Mouse (Mus musculus): ENCODE results near the gene Gstm1. TPM values are rescaled to one million over a fixed set of nuclear protein-coding genes. Genes with fewer than 3 reads are reported as not detected.
A peak's percentile ranks its signal among the peaks of the same experiment; 100 is the strongest.
"Not testable (repeated sequence)": the region's sequence is repeated elsewhere in the genome, so short reads cannot be mapped to it uniquely, and the experiment has no call there.

Gene Gstm1
- polyA plus RNA-seq, 1 experiment from 2014 or later = 113 TPM

DNA sequence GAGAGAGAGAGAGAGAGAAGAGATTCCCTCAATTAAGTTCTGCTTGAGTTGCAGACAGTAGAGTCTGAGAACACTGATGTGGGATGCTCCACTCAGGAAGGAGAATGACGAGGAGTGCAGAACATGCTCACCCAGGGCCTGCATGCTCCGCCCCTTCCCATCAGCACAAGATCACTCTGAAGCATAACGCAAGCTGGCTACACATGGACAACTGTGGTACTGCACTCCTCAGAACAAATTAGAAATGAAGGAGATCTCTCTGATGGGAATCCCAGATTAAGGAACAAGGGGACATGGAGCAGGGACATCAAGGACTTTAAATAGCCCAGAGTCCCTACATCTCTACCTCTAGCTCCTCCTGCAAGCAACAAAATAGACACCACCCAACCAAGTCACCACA is 36.5 kb downstream of the Gstm1 start:
- no peaks in the 10 kb centered on the region for H3K27me3 ChIP-seq (ENCODE audit: control insufficient read depth, insufficient read depth, low read length)
- ATAC-seq (replicated peaks; ENCODE audit: extremely low read depth, insufficient read depth, low FRiP score) = no peak
- no peak overlapping the region for H3K9ac ChIP-seq (ENCODE audit: low read length)
- 72% methylated on average over 3 of the region's 3 CpGs for WGBS
- no peak overlapping the region for H3K4me3 ChIP-seq (ENCODE audit: low read length)
- H3K36me3 ChIP-seq (ENCODE audit: control insufficient read depth, insufficient read depth) = no peaks in the 10 kb centered on the region
- H3K9me3 ChIP-seq (replicated peaks; ENCODE audit: control insufficient read depth, low read length) = no peaks in the 10 kb centered on the region
- no peak overlapping the region for H3K4me2 ChIP-seq (ENCODE audit: low read depth, low read length)
- peaks cover 5% of the 10 kb centered on the region; the same call in 1 of the 2 replicates for H3K4me1 ChIP-seq (ENCODE audit: control insufficient read depth, insufficient read depth, low read length)
- no peak overlapping the region for H3K27ac ChIP-seq (ENCODE audit: low read length)

DNA sequence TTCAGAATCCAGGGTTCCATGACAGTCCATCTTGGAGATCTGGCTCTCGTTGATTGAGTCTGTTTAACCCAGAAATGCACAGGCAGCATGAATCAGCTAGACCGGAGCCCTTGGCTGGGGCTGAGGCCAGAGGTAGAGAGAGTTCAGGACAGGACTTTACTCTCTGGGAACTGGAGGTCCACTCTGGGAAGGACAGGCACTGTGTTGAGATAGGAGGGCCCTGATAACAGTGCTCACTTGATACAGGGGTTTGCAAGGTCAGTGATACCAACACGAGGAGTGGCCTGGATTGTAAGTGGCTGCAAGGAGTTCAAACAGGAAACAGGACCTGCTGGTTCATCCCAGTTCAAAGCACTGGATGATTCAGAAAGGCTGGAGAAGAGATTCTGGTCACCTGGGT is 40.1 kb downstream of the Gstm1 start:
- ATAC-seq (replicated peaks; ENCODE audit: extremely low read depth, insufficient read depth, low FRiP score) = no peak
- 51% methylated on average over 3 of the region's 3 CpGs for WGBS
- Histone ChIP-seq H3K4me3 (ENCODE audit: low read length) (no peak overlapping the region), H3K27me3 (ENCODE audit: control insufficient read depth, insufficient read depth, low read length) (no peaks in the 10 kb centered on the region), H3K36me3 (ENCODE audit: control insufficient read depth, insufficient read depth) (no peaks in the 10 kb centered on the region), H3K9ac (ENCODE audit: low read length) (no peak overlapping the region), H3K27ac (ENCODE audit: low read length) (no peak overlapping the region), H3K4me1 (ENCODE audit: control insufficient read depth, insufficient read depth, low read length) (peaks cover 2% of the 10 kb centered on the region; the same call in 1 of the 2 replicates), H3K9me3 (replicated peaks; ENCODE audit: control insufficient read depth, low read length) (no peaks in the 10 kb centered on the region), H3K4me2 (ENCODE audit: low read depth, low read length) (no peak overlapping the region)

DNA sequence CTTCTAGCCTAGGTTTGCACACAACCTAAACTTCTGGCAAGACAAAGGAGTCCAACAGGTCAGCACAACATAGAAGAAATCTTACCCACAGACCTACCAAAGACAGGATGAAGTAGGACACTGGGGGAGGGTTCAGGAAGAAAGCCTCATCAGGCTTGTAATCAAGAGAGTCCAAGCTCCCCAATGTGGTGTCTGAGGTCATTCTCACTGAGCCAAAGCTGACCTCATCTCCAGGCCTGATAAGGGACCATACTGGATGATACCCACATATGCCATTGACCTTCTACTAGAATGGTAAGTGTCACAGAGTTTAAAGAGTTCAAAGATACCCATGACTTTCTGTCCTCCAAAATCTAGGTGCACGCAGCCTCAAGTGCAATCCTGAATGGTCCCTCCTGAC is 43.5 kb downstream of the Gstm1 start:
- WGBS = 80% methylated on average over 1 of the region's 1 CpGs
- H3K36me3 ChIP-seq (ENCODE audit: control insufficient read depth, insufficient read depth) = no peaks in the 10 kb centered on the region
- no peak for ATAC-seq (replicated peaks; ENCODE audit: extremely low read depth, insufficient read depth, low FRiP score)
- no peak overlapping the region for H3K9ac ChIP-seq (ENCODE audit: low read length)
- H3K27me3 ChIP-seq (ENCODE audit: control insufficient read depth, insufficient read depth, low read length) = no peaks in the 10 kb centered on the region
- no peaks in the 10 kb centered on the region for H3K9me3 ChIP-seq (replicated peaks; ENCODE audit: control insufficient read depth, low read length)
- no peak overlapping the region for H3K4me2 ChIP-seq (ENCODE audit: low read depth, low read length)
- no peak overlapping the region for H3K27ac ChIP-seq (ENCODE audit: low read length)
- H3K4me3 ChIP-seq (ENCODE audit: low read length) = no peak overlapping the region
- no peaks in the 10 kb centered on the region for H3K4me1 ChIP-seq (ENCODE audit: control insufficient read depth, insufficient read depth, low read length)

DNA sequence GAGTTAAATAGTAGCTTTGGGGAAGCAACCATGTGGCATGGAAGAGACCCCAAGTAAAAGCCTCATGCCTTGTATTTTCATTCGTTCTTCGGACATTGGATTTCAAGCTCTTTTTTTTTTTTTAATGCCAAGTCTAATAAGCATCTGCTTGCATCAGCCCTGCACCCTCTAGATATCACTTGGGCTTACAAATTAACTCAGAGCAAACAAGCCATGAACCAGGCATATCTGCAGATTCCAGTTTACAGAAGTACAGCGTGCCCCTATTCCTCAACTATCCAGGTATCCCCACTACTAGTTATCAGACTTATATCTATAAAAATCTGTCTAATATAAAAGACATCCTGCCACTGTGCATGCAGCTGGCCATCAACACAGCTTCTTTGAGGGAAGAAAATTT is 45.7 kb downstream of the Gstm1 start:
- no peaks in the 10 kb centered on the region for H3K4me1 ChIP-seq (ENCODE audit: control insufficient read depth, insufficient read depth, low read length)
- no peaks in the 10 kb centered on the region for H3K36me3 ChIP-seq (ENCODE audit: control insufficient read depth, insufficient read depth)
- no peak overlapping the region for H3K4me3 ChIP-seq (ENCODE audit: low read length)
- ATAC-seq (replicated peaks; ENCODE audit: extremely low read depth, insufficient read depth, low FRiP score) = no peak
- 90% methylated on average over 3 of the region's 3 CpGs for WGBS
- no peak overlapping the region for H3K4me2 ChIP-seq (ENCODE audit: low read depth, low read length)
- H3K27ac ChIP-seq (ENCODE audit: low read length) = no peak overlapping the region
- H3K9ac ChIP-seq (ENCODE audit: low read length) = no peak overlapping the region
- no peaks in the 10 kb centered on the region for H3K27me3 ChIP-seq (ENCODE audit: control insufficient read depth, insufficient read depth, low read length)
- H3K9me3 ChIP-seq (replicated peaks; ENCODE audit: control insufficient read depth, low read length) = no peaks in the 10 kb centered on the region

DNA sequence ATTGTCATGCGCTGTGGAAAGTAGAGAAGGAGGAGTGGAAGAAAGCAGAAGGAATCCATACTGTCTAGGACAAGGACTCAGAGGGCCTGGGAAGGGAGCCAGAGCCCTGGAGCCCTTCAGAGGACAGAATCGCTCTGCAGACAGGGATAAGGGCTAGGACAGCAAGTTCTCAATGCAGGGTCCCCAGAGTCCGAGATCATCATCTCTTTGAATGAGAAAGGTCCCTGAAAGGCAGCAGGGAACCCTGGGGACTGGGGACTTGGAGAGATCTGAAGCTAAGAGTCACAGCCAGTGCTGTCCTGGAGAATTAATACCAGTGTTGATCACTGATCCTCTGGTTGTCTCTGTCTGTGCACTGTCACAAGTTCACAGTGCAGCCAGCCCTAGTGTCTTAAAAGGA is 46.7 kb downstream of the Gstm1 start:
- WGBS = 42% methylated on average over 3 of the region's 3 CpGs
- not testable (repeated sequence) for H3K9me3 ChIP-seq (replicated peaks; ENCODE audit: control insufficient read depth, low read length); H3K4me2 ChIP-seq (ENCODE audit: low read depth, low read length); H3K4me3 ChIP-seq (ENCODE audit: low read length); ATAC-seq (replicated peaks; ENCODE audit: extremely low read depth, insufficient read depth, low FRiP score); H3K4me1 ChIP-seq (ENCODE audit: control insufficient read depth, insufficient read depth, low read length); H3K9ac ChIP-seq (ENCODE audit: low read length); H3K27me3 ChIP-seq (ENCODE audit: control insufficient read depth, insufficient read depth, low read length); H3K36me3 ChIP-seq (ENCODE audit: control insufficient read depth, insufficient read depth); H3K27ac ChIP-seq (ENCODE audit: low read length)

DNA sequence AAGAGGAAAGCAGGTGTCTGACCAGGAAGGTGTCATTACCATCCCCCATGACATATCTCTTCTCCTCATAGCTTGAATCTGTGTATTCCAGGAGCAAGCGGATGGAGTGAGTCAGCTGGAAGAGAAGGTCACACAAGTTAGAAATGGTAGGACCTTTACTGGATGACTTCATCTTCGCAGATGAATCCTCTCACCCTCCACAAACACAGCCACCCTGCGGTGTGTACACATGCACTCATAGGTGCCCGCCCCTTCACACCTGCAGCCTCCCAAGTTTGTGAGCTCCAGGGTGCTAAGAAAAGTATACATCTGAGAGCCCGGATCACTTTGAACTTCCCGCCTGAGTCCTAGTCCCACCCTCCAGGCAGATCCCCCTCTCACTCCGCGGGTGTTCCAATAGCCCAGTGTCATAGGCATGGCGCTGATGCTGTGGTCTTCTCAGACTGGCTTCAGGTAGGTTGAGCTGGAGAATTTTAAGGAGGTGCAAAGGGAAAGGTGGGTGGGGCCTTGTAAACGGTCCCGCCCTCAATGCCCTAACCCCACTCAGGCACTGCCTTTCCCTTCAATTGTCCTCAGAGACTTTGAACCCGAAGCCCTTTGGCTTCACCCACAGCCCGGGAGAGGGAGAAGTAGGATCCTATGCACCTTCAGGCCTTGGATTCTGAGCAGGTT is 48.9 kb downstream of the Gstm1 start, which contains the start of gene Gstm3:
TSS of gene Gstm3 (minus strand) at position 560 of the 672 bp plus-strand sequence.
- Histone ChIP-seq H3K36me3 (ENCODE audit: control insufficient read depth, insufficient read depth) (no peaks in the 10 kb centered on the region), H3K27ac (ENCODE audit: low read length) (no peak within 1 kb of the TSS), H3K4me2 (ENCODE audit: low read depth, low read length) (no peak within 1 kb of the TSS), H3K27me3 (ENCODE audit: control insufficient read depth, insufficient read depth, low read length) (no peaks in the 10 kb centered on the region), H3K4me3 (ENCODE audit: low read length) (no peak within 1 kb of the TSS), H3K4me1 (ENCODE audit: control insufficient read depth, insufficient read depth, low read length) (0 out of 2 replicates have a peak, but pooled peaks cover 2% of the 10 kb centered on the region), H3K9ac (ENCODE audit: low read length) (no peak within 1 kb of the TSS), H3K9me3 (replicated peaks; ENCODE audit: control insufficient read depth, low read length) (no peaks in the 10 kb centered on the region)
- peak; percentile 6; the same call in 1 of the 2 replicates for ATAC-seq (replicated peaks; ENCODE audit: extremely low read depth, insufficient read depth, low FRiP score)
- 49% methylated on average over 13 of the region's 13 CpGs for WGBS

DNA sequence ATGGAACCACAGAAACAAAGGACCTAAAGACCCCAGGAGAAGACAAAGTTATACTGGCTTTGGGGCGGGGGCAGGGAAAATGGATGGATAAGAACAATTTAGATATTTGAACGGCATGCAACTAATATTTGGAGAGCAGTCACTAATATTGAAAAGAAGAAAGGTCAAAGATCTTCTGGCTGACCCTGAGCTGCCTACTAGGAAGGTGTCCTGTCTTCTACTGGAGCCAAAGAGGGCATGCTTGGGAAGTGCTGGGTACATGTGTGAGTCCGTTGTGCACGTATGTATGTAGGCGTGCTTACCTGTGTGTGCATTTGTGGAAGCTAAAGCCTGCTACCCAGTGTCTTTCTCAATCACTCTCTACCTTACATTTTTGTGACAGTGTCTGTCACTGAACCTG is 51.1 kb downstream of the Gstm1 start:
- 92% methylated on average over 5 of the region's 5 CpGs for WGBS

DNA sequence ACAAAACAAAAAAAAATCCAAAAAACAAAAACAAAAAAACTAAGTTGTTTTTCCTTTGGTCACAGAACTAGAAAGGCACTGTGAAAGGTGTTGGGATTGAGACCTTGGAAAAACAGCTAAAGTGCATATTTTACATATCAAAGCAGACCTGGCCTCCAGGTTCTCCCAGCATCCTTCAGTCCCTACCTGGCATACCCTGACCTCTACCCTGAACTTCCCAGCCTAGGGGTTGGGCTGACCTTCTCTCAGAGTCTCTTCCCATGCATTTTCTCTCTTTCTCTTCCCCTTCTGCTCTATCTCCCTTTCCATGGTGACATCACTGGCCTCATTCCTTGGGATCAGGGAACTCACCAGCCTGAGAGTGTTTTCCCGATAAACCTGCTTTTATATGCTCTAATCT is 52.2 kb downstream of the Gstm1 start:
- H3K4me2 ChIP-seq (ENCODE audit: low read depth, low read length) = no peak overlapping the region
- H3K27me3 ChIP-seq (ENCODE audit: control insufficient read depth, insufficient read depth, low read length) = no peaks in the 10 kb centered on the region
- no peak for ATAC-seq (replicated peaks; ENCODE audit: extremely low read depth, insufficient read depth, low FRiP score)
- H3K9me3 ChIP-seq (replicated peaks; ENCODE audit: control insufficient read depth, low read length) = no peaks in the 10 kb centered on the region
- H3K36me3 ChIP-seq (ENCODE audit: control insufficient read depth, insufficient read depth) = no peaks in the 10 kb centered on the region
- 46% methylated on average over 1 of the region's 1 CpGs for WGBS
- H3K4me3 ChIP-seq (ENCODE audit: low read length) = no peak overlapping the region
- H3K4me1 ChIP-seq (ENCODE audit: control insufficient read depth, insufficient read depth, low read length) = 0 out of 2 replicates have a peak, but pooled peaks cover 2% of the 10 kb centered on the region
- H3K27ac ChIP-seq (ENCODE audit: low read length) = no peak overlapping the region
- no peak overlapping the region for H3K9ac ChIP-seq (ENCODE audit: low read length)

More for the DNA sequence above, 51.1 kb downstream of the Gstm1 start:
- 0 out of 2 replicates have a peak, but pooled peaks cover 2% of the 10 kb centered on the region for H3K4me1 ChIP-seq (ENCODE audit: control insufficient read depth, insufficient read depth, low read length)
- no peak overlapping the region for H3K4me2 ChIP-seq (ENCODE audit: low read depth, low read length)
- no peak for ATAC-seq (replicated peaks; ENCODE audit: extremely low read depth, insufficient read depth, low FRiP score)
- no peaks in the 10 kb centered on the region for H3K36me3 ChIP-seq (ENCODE audit: control insufficient read depth, insufficient read depth)
- H3K27me3 ChIP-seq (ENCODE audit: control insufficient read depth, insufficient read depth, low read length) = no peaks in the 10 kb centered on the region
- H3K4me3 ChIP-seq (ENCODE audit: low read length) = no peak overlapping the region
- H3K9me3 ChIP-seq (replicated peaks; ENCODE audit: control insufficient read depth, low read length) = no peaks in the 10 kb centered on the region
- H3K9ac ChIP-seq (ENCODE audit: low read length) = no peak overlapping the region
- H3K27ac ChIP-seq (ENCODE audit: low read length) = no peak overlapping the region

DNA sequence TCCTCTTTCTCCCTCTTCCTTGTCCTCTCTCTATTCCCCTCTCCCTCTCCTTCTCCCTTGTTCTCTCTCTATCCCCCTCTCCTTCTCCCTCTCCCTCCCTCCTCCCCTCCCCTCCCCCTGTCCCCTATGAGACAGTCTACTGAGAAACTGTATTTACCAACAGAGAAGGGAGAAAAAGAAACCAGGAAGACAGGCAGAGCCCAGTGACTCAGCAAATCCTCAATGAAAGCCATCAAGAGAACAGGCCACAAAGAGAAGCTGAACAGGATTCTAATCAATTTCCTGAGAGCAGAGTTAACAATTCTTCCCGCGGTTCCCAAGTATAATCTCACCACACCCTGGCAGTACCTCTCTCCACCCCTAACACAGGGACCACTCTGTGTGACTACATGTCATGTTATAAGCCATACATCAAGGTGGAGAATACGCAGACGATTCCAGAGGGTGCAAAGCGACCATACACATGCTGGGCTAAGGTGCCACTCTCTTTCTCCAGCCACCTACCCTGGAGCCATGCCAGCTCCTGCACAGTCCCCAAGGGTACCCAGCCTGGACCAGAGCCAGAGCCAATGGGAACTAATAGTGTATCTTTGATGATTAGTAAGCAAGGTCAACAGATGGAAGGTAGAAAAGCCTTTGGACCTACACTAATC is 53.0 kb downstream of the Gstm1 start:
- ATAC-seq (replicated peaks; ENCODE audit: extremely low read depth, insufficient read depth, low FRiP score) = no peak
- Histone ChIP-seq H3K9me3 (replicated peaks; ENCODE audit: control insufficient read depth, low read length) (no peaks in the 10 kb centered on the region), H3K4me2 (ENCODE audit: low read depth, low read length) (no peak overlapping the region), H3K36me3 (ENCODE audit: control insufficient read depth, insufficient read depth) (no peaks in the 10 kb centered on the region), H3K27ac (ENCODE audit: low read length) (no peak overlapping the region), H3K27me3 (ENCODE audit: control insufficient read depth, insufficient read depth, low read length) (no peaks in the 10 kb centered on the region), H3K9ac (ENCODE audit: low read length) (no peak overlapping the region), H3K4me1 (ENCODE audit: control insufficient read depth, insufficient read depth, low read length) (0 out of 2 replicates have a peak, but pooled peaks cover 2% of the 10 kb centered on the region), H3K4me3 (ENCODE audit: low read length) (no peak overlapping the region)
- WGBS = 62% methylated on average over 5 of the region's 5 CpGs
